Mouse (Mus musculus): ENCODE results near the gene Klk1b16. TPM values are rescaled to one million over a fixed set of nuclear protein-coding genes. Genes with fewer than 3 reads are reported as not detected.
"Not testable (repeated sequence)": the region's sequence is repeated elsewhere in the genome, so short reads cannot be mapped to it uniquely, and the experiment has no call there.

Klk1b16 gene
- polyA plus RNA-seq (2011; ENCODE audit: insufficient read depth, insufficient read length, low replicate concordance, missing spikeins): not detected in 2 replicates

DNA sequence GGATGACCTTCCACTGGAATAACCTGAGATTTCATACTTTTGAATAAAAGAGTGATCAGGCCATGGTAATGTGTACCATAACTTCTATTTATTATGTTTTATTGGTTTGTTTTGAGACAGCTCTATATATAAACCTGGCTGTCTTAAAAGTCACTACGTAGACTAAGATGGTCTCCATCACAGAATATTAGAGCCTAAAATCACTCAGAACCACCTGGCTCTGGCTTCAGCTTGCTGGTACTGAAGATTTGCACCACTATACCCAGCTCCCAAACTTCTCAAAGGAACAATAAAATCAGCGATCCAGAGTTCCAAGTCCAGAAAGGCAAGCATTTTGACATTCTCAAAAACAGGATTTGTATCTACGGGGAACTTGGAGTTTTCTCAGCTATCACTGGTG, at the start of gene Klk1b16:
Klk1b16 (plus strand) TSS at position 301 of the 400 bp plus-strand sequence.
- H3K4me3 ChIP-seq (replicated peaks; ENCODE audit: control insufficient read depth, low read depth, low read length): no peak within 1 kb of the TSS
- no peak for TF ChIP-seq CTCF (IDR thresholded peaks at IDR 0.05; ENCODE audit: control insufficient read depth, insufficient read depth, low read length)
- no peak for TF ChIP-seq POLR2A (IDR thresholded peaks at IDR 0.05; ENCODE audit: borderline replicate concordance, control insufficient read depth, low read depth, low read length)
- WGBS: 84% methylated on average over 3 of the region's 3 CpGs
- no peaks in the 10 kb centered on the region for H3K4me1 ChIP-seq (ENCODE audit: control insufficient read depth, insufficient read depth, low read length)
- H3K27ac ChIP-seq (ENCODE audit: control insufficient read depth, insufficient read depth, low read depth, low read length, poor library complexity): no peak within 1 kb of the TSS

GRCm38 (mm10) chr7:44096111-44096510, 40.5 kb upstream of the Klk1b16 start:
- WGBS: 63% methylated on average over 1 of the region's 1 CpGs
- no peaks in the 10 kb centered on the region for H3K4me1 ChIP-seq (ENCODE audit: control insufficient read depth, insufficient read depth, low read length)
- no peak overlapping the region for H3K4me3 ChIP-seq (replicated peaks; ENCODE audit: control insufficient read depth, low read depth, low read length)
- no peak overlapping the region for H3K27ac ChIP-seq (ENCODE audit: control insufficient read depth, insufficient read depth, low read depth, low read length, poor library complexity)
- TF ChIP-seq POLR2A (IDR thresholded peaks at IDR 0.05; ENCODE audit: borderline replicate concordance, control insufficient read depth, low read depth, low read length): no peak
- TF ChIP-seq CTCF (IDR thresholded peaks at IDR 0.05; ENCODE audit: control insufficient read depth, insufficient read depth, low read length): no peak

- H3K27ac ChIP-seq (ENCODE audit: control insufficient read depth, insufficient read depth, low read depth, low read length, poor library complexity); H3K4me3 ChIP-seq (replicated peaks; ENCODE audit: control insufficient read depth, low read depth, low read length); H3K4me1 ChIP-seq (ENCODE audit: control insufficient read depth, insufficient read depth, low read length): not testable (repeated sequence)
- WGBS: 81% methylated on average over 3 of the region's 3 CpGs
Observed at GRCm38 (mm10) chr7:44102028-44102427, 34.5 kb upstream of the Klk1b16 start, which contains the start of gene Klk1b21. Klk1b21 (plus strand) TSS chr7:44102328.

DNA sequence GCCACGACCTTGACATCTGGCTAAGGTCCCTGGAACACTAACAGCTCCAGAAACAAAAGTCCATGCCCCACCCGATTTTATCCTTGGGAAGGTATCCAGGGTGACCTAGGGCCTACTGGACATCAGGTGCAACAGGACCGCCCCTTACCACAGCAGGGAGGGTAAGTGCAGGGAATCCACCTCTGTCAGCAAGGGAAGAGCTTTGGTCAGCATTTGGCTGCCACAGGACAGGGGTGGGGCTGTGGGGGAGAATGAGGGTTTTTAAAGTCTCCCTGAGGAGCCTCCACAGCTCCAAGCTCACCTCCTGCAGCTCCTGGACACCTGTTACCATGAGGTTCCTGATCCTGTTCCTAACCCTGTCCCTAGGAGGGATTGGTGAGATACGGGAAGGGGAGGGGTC, 24.2 kb upstream of the Klk1b16 start, which contains the start of gene Klk1b22:
Klk1b22 (plus strand) TSS at position 301 of the 400 bp plus-strand sequence.
- Histone ChIP-seq H3K27ac (ENCODE audit: control insufficient read depth, insufficient read depth, low read depth, low read length, poor library complexity) (no peak within 1 kb of the TSS), H3K4me1 (ENCODE audit: control insufficient read depth, insufficient read depth, low read length) (no peaks in the 10 kb centered on the region), H3K4me3 (replicated peaks; ENCODE audit: control insufficient read depth, low read depth, low read length) (no peak within 1 kb of the TSS)
- 54% methylated on average over 4 of the region's 4 CpGs for WGBS
- no peak for TF ChIP-seq CTCF (IDR thresholded peaks at IDR 0.05; ENCODE audit: control insufficient read depth, insufficient read depth, low read length)
- no peak for TF ChIP-seq POLR2A (IDR thresholded peaks at IDR 0.05; ENCODE audit: borderline replicate concordance, control insufficient read depth, low read depth, low read length)

DNA sequence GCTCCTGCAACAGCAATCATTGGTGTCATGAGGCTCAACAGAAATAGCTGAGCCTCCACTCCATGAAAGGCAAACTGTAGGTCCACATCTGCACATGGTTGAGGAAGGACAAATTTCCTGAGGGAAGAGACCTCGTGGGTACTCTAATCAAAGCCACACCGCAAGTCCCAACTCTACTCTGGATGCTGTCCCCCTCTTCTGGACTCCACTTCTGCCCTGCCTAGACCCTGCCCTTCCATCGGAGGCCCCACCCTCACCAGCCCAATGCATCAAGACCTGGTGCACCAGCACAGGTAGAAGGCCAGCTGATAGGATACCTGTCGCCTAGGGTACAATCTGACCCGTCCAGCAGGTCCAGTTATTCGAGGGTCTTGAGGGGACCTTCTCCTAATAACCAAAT, 13.1 kb upstream of the Klk1b16 start:
- 78% methylated on average over 6 of the region's 6 CpGs for WGBS
- Histone ChIP-seq H3K4me1 (ENCODE audit: control insufficient read depth, insufficient read depth, low read length) (no peaks in the 10 kb centered on the region), H3K27ac (ENCODE audit: control insufficient read depth, insufficient read depth, low read depth, low read length, poor library complexity) (no peak overlapping the region), H3K4me3 (replicated peaks; ENCODE audit: control insufficient read depth, low read depth, low read length) (no peak overlapping the region)
- TF ChIP-seq CTCF (IDR thresholded peaks at IDR 0.05; ENCODE audit: control insufficient read depth, insufficient read depth, low read length) (no peak), POLR2A (IDR thresholded peaks at IDR 0.05; ENCODE audit: borderline replicate concordance, control insufficient read depth, low read depth, low read length) (no peak)

GRCm38 (mm10) chr7:44179299-44180045, 42.9 kb downstream of the Klk1b16 start:
- Histone ChIP-seq H3K4me1 (ENCODE audit: control insufficient read depth, insufficient read depth, low read length) (no peaks in the 10 kb centered on the region), H3K4me3 (replicated peaks; ENCODE audit: control insufficient read depth, low read depth, low read length) (no peak overlapping the region), H3K27ac (ENCODE audit: control insufficient read depth, insufficient read depth, low read depth, low read length, poor library complexity) (no peak overlapping the region)
- no peak for TF ChIP-seq CTCF (IDR thresholded peaks at IDR 0.05; ENCODE audit: control insufficient read depth, insufficient read depth, low read length)
- TF ChIP-seq POLR2A (IDR thresholded peaks at IDR 0.05; ENCODE audit: borderline replicate concordance, control insufficient read depth, low read depth, low read length): no peak
- 72% methylated on average over 9 of the region's 9 CpGs for WGBS

DNA sequence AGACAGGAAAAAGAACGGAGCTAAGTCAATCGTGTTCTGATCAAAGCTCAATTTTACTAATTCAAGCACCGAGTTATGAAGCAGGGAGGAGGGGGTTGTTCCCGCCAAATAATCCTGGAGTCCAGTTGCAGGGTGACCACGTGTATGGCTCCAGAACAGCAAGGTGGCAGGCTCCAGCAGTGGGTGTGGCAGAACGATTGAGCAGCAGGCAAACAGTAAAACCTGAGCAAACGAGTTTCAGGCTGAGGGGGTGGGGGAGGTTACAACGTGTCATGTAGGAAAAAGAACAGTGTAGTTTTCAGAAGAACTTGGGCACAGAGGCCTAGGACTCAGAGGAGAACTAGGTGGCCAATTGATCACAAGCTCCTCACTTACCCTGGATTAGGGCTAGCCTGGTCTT, 49.9 kb downstream of the Klk1b16 start:
- WGBS: 61% methylated on average over 8 of the region's 8 CpGs
- not testable (repeated sequence) for H3K4me3 ChIP-seq (replicated peaks; ENCODE audit: control insufficient read depth, low read depth, low read length); H3K27ac ChIP-seq (ENCODE audit: control insufficient read depth, insufficient read depth, low read depth, low read length, poor library complexity); H3K4me1 ChIP-seq (ENCODE audit: control insufficient read depth, insufficient read depth, low read length)

DNA sequence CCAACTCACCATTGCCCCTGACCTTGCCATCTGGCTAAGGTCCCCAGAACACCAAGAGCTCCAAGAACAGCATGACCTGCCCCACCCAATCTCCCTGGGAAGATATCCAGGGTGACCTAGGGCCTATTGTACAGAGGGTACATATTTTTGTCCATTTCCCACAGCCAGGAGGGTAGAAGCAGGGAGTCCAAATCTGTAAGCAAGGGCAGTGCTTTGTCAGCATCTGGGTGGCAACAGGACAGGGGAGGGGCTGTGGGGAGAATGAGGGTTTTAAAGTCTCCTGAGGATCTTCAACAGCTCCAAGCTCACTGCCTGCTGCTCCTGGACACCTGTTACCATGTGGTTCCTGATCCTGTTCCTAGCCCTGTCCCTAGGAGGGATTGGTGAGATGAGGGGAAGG, 51.4 kb downstream of the Klk1b16 start, which contains the start of gene Klk1b24:
Klk1b24 (plus strand) TSS at position 301 of the 400 bp plus-strand sequence.
- not testable (repeated sequence) for H3K4me1 ChIP-seq (ENCODE audit: control insufficient read depth, insufficient read depth, low read length); H3K4me3 ChIP-seq (replicated peaks; ENCODE audit: control insufficient read depth, low read depth, low read length); H3K27ac ChIP-seq (ENCODE audit: control insufficient read depth, insufficient read depth, low read depth, low read length, poor library complexity)

Other genes starting within 250 kb of the Klk1b16 start
- gene Klk15, start 203.0 kb upstream of the Klk1b16 start, polyA plus RNA-seq (2011; ENCODE audit: insufficient read depth, insufficient read length, low replicate concordance, missing spikeins): not detected in 2 replicates
- not detected in 2 replicates for gene Klk1b8, start 186.1 kb upstream of the Klk1b16 start, polyA plus RNA-seq (2011; ENCODE audit: insufficient read depth, insufficient read length, low replicate concordance, missing spikeins)
- not detected in 2 replicates for gene Klk1b1, start 170.0 kb upstream of the Klk1b16 start, polyA plus RNA-seq (2011; ENCODE audit: insufficient read depth, insufficient read length, low replicate concordance, missing spikeins)
- gene Klk1b9, start 160.7 kb upstream of the Klk1b16 start, polyA plus RNA-seq (2011; ENCODE audit: insufficient read depth, insufficient read length, low replicate concordance, missing spikeins): not detected in 2 replicates
- not detected in 2 replicates for gene Klk1b11, start 140.9 kb upstream of the Klk1b16 start, polyA plus RNA-seq (2011; ENCODE audit: insufficient read depth, insufficient read length, low replicate concordance, missing spikeins)
- not detected in 2 replicates for gene Klk1b26, start 124.6 kb upstream of the Klk1b16 start, polyA plus RNA-seq (2011; ENCODE audit: insufficient read depth, insufficient read length, low replicate concordance, missing spikeins)
- gene Klk1b27, start 84.5 kb upstream of the Klk1b16 start, polyA plus RNA-seq (2011; ENCODE audit: insufficient read depth, insufficient read length, low replicate concordance, missing spikeins): not detected in 2 replicates
- gene Klk1b21, start 34.4 kb upstream of the Klk1b16 start, polyA plus RNA-seq (2011; ENCODE audit: insufficient read depth, insufficient read length, low replicate concordance, missing spikeins): not detected in 2 replicates
- not detected in 2 replicates for gene Klk1b22, start 24.1 kb upstream of the Klk1b16 start, polyA plus RNA-seq (2011; ENCODE audit: insufficient read depth, insufficient read length, low replicate concordance, missing spikeins)
- gene Klk1b24, start 51.5 kb downstream of the Klk1b16 start, polyA plus RNA-seq (2011; ENCODE audit: insufficient read depth, insufficient read length, low replicate concordance, missing spikeins): not detected in 2 replicates
- gene Klk1b3, start 61.4 kb downstream of the Klk1b16 start, polyA plus RNA-seq (2011; ENCODE audit: insufficient read depth, insufficient read length, low replicate concordance, missing spikeins): not detected in 2 replicates
- not detected in 2 replicates for gene Klk1b4, start 70.7 kb downstream of the Klk1b16 start, polyA plus RNA-seq (2011; ENCODE audit: insufficient read depth, insufficient read length, low replicate concordance, missing spikeins)
- not detected in 2 replicates for gene Klk1b5, start 79.2 kb downstream of the Klk1b16 start, polyA plus RNA-seq (2011; ENCODE audit: insufficient read depth, insufficient read length, low replicate concordance, missing spikeins)
- gene Klk1, start 88.6 kb downstream of the Klk1b16 start, polyA plus RNA-seq (2011; ENCODE audit: insufficient read depth, insufficient read length, low replicate concordance, missing spikeins): 2.4 and 17.2 TPM in 2 replicates
- not detected in 2 replicates for gene Gm36864, start 99.4 kb downstream of the Klk1b16 start, polyA plus RNA-seq (2011; ENCODE audit: insufficient read depth, insufficient read length, low replicate concordance, missing spikeins)
- gene 1700028J19Rik, start 109.9 kb downstream of the Klk1b16 start, polyA plus RNA-seq (2011; ENCODE audit: insufficient read depth, insufficient read length, low replicate concordance, missing spikeins): 2.0 TPM in 1 of 2 replicates, not detected in the other
- gene 2410002F23Rik, start 110.0 kb downstream of the Klk1b16 start, polyA plus RNA-seq (2011; ENCODE audit: insufficient read depth, insufficient read length, low replicate concordance, missing spikeins): 45.1 and 74.8 TPM in 2 replicates
- gene Acp4, start 120.6 kb downstream of the Klk1b16 start, polyA plus RNA-seq (2011; ENCODE audit: insufficient read depth, insufficient read length, low replicate concordance, missing spikeins): not detected in 2 replicates
- not detected in 2 replicates for gene Gm15517, start 124.7 kb downstream of the Klk1b16 start, polyA plus RNA-seq (2011; ENCODE audit: insufficient read depth, insufficient read length, low replicate concordance, missing spikeins)
- gene Clec11a, start 170.1 kb downstream of the Klk1b16 start, polyA plus RNA-seq (2011; ENCODE audit: insufficient read depth, insufficient read length, low replicate concordance, missing spikeins): 0.75 and 1.8 TPM in 2 replicates
- gene Shank1, start 173.5 kb downstream of the Klk1b16 start, polyA plus RNA-seq (2011; ENCODE audit: insufficient read depth, insufficient read length, low replicate concordance, missing spikeins): 1.9 and 4.2 TPM in 2 replicates
- gene Syt3, start 247.3 kb downstream of the Klk1b16 start, polyA plus RNA-seq (2011; ENCODE audit: insufficient read depth, insufficient read length, low replicate concordance, missing spikeins): not detected in 2 replicates
- not detected in 2 replicates for gene 1700008O03Rik, start 249.1 kb downstream of the Klk1b16 start, polyA plus RNA-seq (2011; ENCODE audit: insufficient read depth, insufficient read length, low replicate concordance, missing spikeins)